Mouse (Mus musculus): ENCODE measurements around the gene Nudt4. TPM values are rescaled to one million over a fixed set of nuclear protein-coding genes. Genes with fewer than 3 reads are reported as not detected.
A peak's percentile ranks its signal among the peaks of the same experiment; 100 is the strongest.

The Nudt4 gene
- total RNA-seq, 1 experiment: 92.4 TPM

- no peaks in the 10 kb centered on the region; the same call in 1 of the 2 replicates for H3K36me3 ChIP-seq (ENCODE audit: control insufficient read depth, insufficient read depth, low read length, poor library complexity, severe bottlenecking)
- no peak for TF ChIP-seq HCFC1 (IDR thresholded peaks at IDR 0.05; ENCODE audit: borderline replicate concordance, insufficient read depth, low read length)
- TF ChIP-seq CHD2 (IDR thresholded peaks at IDR 0.05; ENCODE audit: low read depth, low read length): no peak
- TF ChIP-seq ZC3H11A (IDR thresholded peaks at IDR 0.05; ENCODE audit: borderline replicate concordance, low read depth, low read length): no peak
- no peak for TF ChIP-seq MAFK (IDR thresholded peaks at IDR 0.05; ENCODE audit: insufficient read depth, low read depth, low read length)
- no peak for TF ChIP-seq ZNF384 (IDR thresholded peaks at IDR 0.05; ENCODE audit: low read depth, low read length)
- in situ Hi-C loops (cut with MboI; ENCODE audit: low sequenced_read_pairs in 2 of 2, unreplicated experiment in 2 of 2): no loop called here
These were observed 21.6 kb upstream of the Nudt4 start for GRCm38 (mm10) chr10:95585554-95585953.

DNA sequence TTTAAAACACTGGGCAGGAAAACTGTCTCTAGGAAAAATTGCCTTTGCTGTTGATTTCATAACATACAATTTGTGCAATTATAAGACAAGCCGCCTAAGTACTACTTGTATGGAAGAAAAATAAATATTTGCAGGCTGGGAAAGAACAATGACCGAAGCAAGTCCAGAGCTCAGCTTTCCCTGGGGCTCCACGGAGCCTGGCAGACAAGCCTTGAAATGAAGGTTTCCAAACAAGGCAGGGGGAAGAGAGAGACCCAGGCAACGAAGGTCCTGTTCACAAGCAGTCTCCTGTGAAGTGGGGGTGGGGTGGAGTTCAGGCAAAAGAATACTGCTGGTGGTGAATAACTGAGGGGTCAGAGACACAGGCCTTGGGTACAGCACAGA is 13.6 kb upstream of the Nudt4 start:
- no peak overlapping the region for H3K4me3 ChIP-seq (ENCODE audit: insufficient read depth in 1 of 2, low read depth in 1 of 2, low read length in 2 of 2, poor library complexity in 1 of 2, severe bottlenecking in 1 of 2)
- TF ChIP-seq MAFK (IDR thresholded peaks at IDR 0.05; ENCODE audit: insufficient read depth, low read depth, low read length) (no peak), HCFC1 (IDR thresholded peaks at IDR 0.05; ENCODE audit: borderline replicate concordance, insufficient read depth, low read length) (no peak), CHD2 (IDR thresholded peaks at IDR 0.05; ENCODE audit: low read depth, low read length) (no peak), ZNF384 (IDR thresholded peaks at IDR 0.05; ENCODE audit: low read depth, low read length) (no peak), ZC3H11A (IDR thresholded peaks at IDR 0.05; ENCODE audit: borderline replicate concordance, low read depth, low read length) (no peak)
- in situ Hi-C loops (cut with MboI; ENCODE audit: low sequenced_read_pairs in 2 of 2, unreplicated experiment in 2 of 2): no loop called here
- no peaks in the 10 kb centered on the region for H3K9me3 ChIP-seq (ENCODE audit: control insufficient read depth, insufficient read depth, low read depth, low read length)
- H3K4me1 ChIP-seq (ENCODE audit: control insufficient read depth in 2 of 2, insufficient read depth in 2 of 2, low read length in 2 of 2, poor library complexity in 1 of 2): peaks cover 2 to 3% of the 10 kb centered on the region in 2 experiments; a peak in 3 of 4 replicates
- H3K27ac ChIP-seq (ENCODE audit: insufficient read depth, low read depth, low read length, poor library complexity, severe bottlenecking): no peak overlapping the region
- DNase-seq (ENCODE audit: low read depth, low spot score): no peak
- H3K36me3 ChIP-seq (ENCODE audit: control insufficient read depth, insufficient read depth, low read length, poor library complexity, severe bottlenecking): no peaks in the 10 kb centered on the region
- no peak overlapping the region for H3K9ac ChIP-seq (ENCODE audit: insufficient read depth, low read depth, low read length, poor library complexity, severe bottlenecking)

More at GRCm38 (mm10) chr10:95585554-95585953, 21.6 kb upstream of the Nudt4 start:
- H3K9me3 ChIP-seq (ENCODE audit: control insufficient read depth, insufficient read depth, low read depth, low read length): no peaks in the 10 kb centered on the region
- no peak overlapping the region for H3K9ac ChIP-seq (ENCODE audit: insufficient read depth, low read depth, low read length, poor library complexity, severe bottlenecking)
- no peak for DNase-seq (ENCODE audit: low read depth, low spot score)
- no peak overlapping the region for H3K27ac ChIP-seq (ENCODE audit: insufficient read depth, low read depth, low read length, poor library complexity, severe bottlenecking)
- H3K4me1 ChIP-seq (ENCODE audit: control insufficient read depth in 2 of 2, insufficient read depth in 2 of 2, low read length in 2 of 2, poor library complexity in 1 of 2): no peaks in the 10 kb centered on the region; a peak in 1 of 4 replicates
- H3K4me3 ChIP-seq (ENCODE audit: insufficient read depth in 1 of 2, low read depth in 1 of 2, low read length in 2 of 2, poor library complexity in 1 of 2, severe bottlenecking in 1 of 2): no peak overlapping the region

DNA sequence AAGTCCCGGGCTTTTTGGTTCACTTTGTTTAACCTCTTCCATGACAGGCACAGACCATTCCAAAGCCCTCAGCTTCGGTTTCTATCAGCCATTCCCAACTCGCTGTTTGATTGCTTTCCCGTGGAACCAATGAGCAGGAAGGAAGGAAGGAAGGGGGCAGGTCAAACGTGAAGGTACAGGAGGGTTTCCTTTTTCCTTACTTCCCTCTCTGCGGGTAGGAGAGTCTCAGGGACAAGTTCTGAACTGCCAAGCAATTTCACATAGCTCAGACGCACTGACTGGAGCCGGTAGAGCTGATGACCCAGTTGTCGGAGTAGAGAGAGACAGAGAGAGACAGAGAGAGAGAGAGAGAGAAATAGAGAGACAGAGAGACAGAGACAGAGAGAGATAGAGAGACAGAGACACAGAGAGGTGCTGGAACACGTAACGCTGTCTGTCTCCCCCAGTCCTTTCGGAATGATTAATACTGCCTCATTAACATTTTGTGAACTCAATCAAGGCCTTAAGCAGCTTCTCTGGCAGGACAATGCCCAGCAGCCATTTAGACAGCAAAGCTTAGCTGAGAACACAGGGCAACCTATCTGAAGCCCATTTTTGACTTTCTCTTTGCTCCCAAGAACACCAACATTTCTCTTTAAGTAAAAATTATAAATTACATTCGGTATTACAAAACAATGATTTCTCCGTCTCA is 13.1 kb upstream of the Nudt4 start:
- no peak for DNase-seq (ENCODE audit: low read depth, low spot score)
- Histone ChIP-seq H3K9ac (ENCODE audit: insufficient read depth, low read depth, low read length, poor library complexity, severe bottlenecking) (no peak overlapping the region), H3K4me3 (ENCODE audit: insufficient read depth in 1 of 2, low read depth in 1 of 2, low read length in 2 of 2, poor library complexity in 1 of 2, severe bottlenecking in 1 of 2) (peak overlapping the region in 1 of 2 experiments; percentile 31; a peak in 2 of 4 replicates), H3K36me3 (ENCODE audit: control insufficient read depth, insufficient read depth, low read length, poor library complexity, severe bottlenecking) (no peaks in the 10 kb centered on the region), H3K27ac (ENCODE audit: insufficient read depth, low read depth, low read length, poor library complexity, severe bottlenecking) (no peak overlapping the region; the same call in 1 of the 2 replicates), H3K4me1 (ENCODE audit: control insufficient read depth in 2 of 2, insufficient read depth in 2 of 2, low read length in 2 of 2, poor library complexity in 1 of 2) (peaks cover 2 to 3% of the 10 kb centered on the region in 2 experiments; a peak in 3 of 4 replicates), H3K9me3 (ENCODE audit: control insufficient read depth, insufficient read depth, low read depth, low read length) (no peaks in the 10 kb centered on the region)
- TF ChIP-seq HCFC1 (IDR thresholded peaks at IDR 0.05; ENCODE audit: borderline replicate concordance, insufficient read depth, low read length) (no peak), ZC3H11A (IDR thresholded peaks at IDR 0.05; ENCODE audit: borderline replicate concordance, low read depth, low read length) (no peak), ZNF384 (IDR thresholded peaks at IDR 0.05; ENCODE audit: low read depth, low read length) (no peak), MAFK (IDR thresholded peaks at IDR 0.05; ENCODE audit: insufficient read depth, low read depth, low read length) (no peak), CHD2 (IDR thresholded peaks at IDR 0.05; ENCODE audit: low read depth, low read length) (no peak)
- in situ Hi-C loops (cut with MboI; ENCODE audit: low sequenced_read_pairs in 2 of 2, unreplicated experiment in 2 of 2): no loop called here

GRCm38 (mm10) chr10:95575839-95576380 is 12.0 kb upstream of the Nudt4 start:
- in situ Hi-C loops (cut with MboI; ENCODE audit: low sequenced_read_pairs in 2 of 2, unreplicated experiment in 2 of 2): no loop called here
- Histone ChIP-seq H3K36me3 (ENCODE audit: control insufficient read depth, insufficient read depth, low read length, poor library complexity, severe bottlenecking) (no peaks in the 10 kb centered on the region), H3K27ac (ENCODE audit: insufficient read depth, low read depth, low read length, poor library complexity, severe bottlenecking) (no peak overlapping the region), H3K9me3 (ENCODE audit: control insufficient read depth, insufficient read depth, low read depth, low read length) (no peaks in the 10 kb centered on the region), H3K4me1 (ENCODE audit: control insufficient read depth in 2 of 2, insufficient read depth in 2 of 2, low read length in 2 of 2, poor library complexity in 1 of 2) (peaks cover 2 to 3% of the 10 kb centered on the region in 2 experiments; a peak in 3 of 4 replicates), H3K9ac (ENCODE audit: insufficient read depth, low read depth, low read length, poor library complexity, severe bottlenecking) (no peak overlapping the region; the same call in 1 of the 2 replicates), H3K4me3 (ENCODE audit: insufficient read depth in 1 of 2, low read depth in 1 of 2, low read length in 2 of 2, poor library complexity in 1 of 2, severe bottlenecking in 1 of 2) (peak overlapping the region; percentile 17 to 19; a peak in 2 of 4 replicates)
- no peak for DNase-seq (ENCODE audit: low read depth, low spot score)
- TF ChIP-seq CHD2 (IDR thresholded peaks at IDR 0.05; ENCODE audit: low read depth, low read length): no peak
- TF ChIP-seq ZC3H11A (IDR thresholded peaks at IDR 0.05; ENCODE audit: borderline replicate concordance, low read depth, low read length): no peak
